ENCODE assay signal across 21 mouse cellular contexts in the genomic region with DNA sequence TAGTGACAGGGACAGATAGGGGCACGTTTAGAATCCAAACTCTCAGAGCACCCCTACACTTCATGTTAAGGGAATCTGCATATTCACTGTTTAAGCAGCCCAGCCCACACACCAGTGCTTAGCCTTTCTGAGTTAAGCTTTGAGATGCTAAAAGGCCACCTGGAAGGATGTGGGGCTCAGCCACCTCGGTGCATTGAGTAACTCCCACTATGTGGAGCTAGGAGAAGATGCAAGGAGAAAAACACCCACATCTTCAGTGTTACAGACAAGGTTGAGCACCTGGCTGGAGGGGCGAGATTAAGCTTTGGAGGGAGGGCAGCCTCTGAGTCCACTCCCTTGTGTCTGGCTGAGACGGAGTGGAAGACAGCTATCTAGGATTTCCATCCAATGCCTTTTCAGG.
"Had no signal": no experiment of that assay in that cellular context is flagged by ENCODE, and none has a peak within 500 bp of the region (broad histone marks: within the 10 kb centered on the region; RNA-seq: fewer than 3 reads in every experiment).

No protein-coding gene starts in this region.

- H3K4me1 ChIP-seq: heart, embryonic 10.5 days; heart, embryonic 12.5 days; hindbrain, embryonic 12.5 days; kidney, embryonic 15.5 days; limb, embryonic 15.5 days; liver, embryonic 12.5 days had no signal

- H3K27ac ChIP-seq: heart, embryonic 10.5 days; hindbrain, embryonic 12.5 days; hindbrain, embryonic 14.5 days; kidney, embryonic 15.5 days; kidney, postnatal 0 days; limb, embryonic 13.5 days; limb, embryonic 15.5 days; liver, embryonic 12.5 days; liver, embryonic 14.5 days had no signal

- DNase-seq: gastrocnemius, postnatal 14 days; gastrocnemius, postnatal 36 days; heart, adult 18-20 months; heart, postnatal 10 days; kidney, adult 18-20 months; kidney, adult 9 months; kidney, postnatal 14 days; kidney, postnatal 36 days; layer of hippocampus, adult 9-11 months; layer of hippocampus, postnatal 36 days; left cerebral cortex, postnatal 4 days had no signal

- H3K4me3 ChIP-seq: heart, embryonic 10.5 days; heart, embryonic 12.5 days; hindbrain, embryonic 12.5 days; kidney, embryonic 15.5 days; limb, embryonic 13.5 days; limb, embryonic 15.5 days; liver, embryonic 12.5 days had no signal

- H3K9me3 ChIP-seq: heart, embryonic 10.5 days; heart, embryonic 12.5 days; hindbrain, embryonic 12.5 days; kidney, embryonic 15.5 days; limb, embryonic 13.5 days; limb, embryonic 15.5 days; liver, embryonic 12.5 days had no signal

- H3K9ac ChIP-seq: heart, embryonic 12.5 days; hindbrain, embryonic 12.5 days; hindbrain, embryonic 14.5 days; kidney, embryonic 15.5 days; limb, embryonic 13.5 days; limb, embryonic 15.5 days; liver, embryonic 12.5 days; liver, embryonic 14.5 days had no signal

- H3K36me3 ChIP-seq: heart, embryonic 10.5 days; heart, embryonic 12.5 days; hindbrain, embryonic 12.5 days; kidney, embryonic 15.5 days; limb, embryonic 13.5 days; limb, embryonic 15.5 days; liver, embryonic 12.5 days had no signal

- H3K27me3 ChIP-seq: heart, embryonic 12.5 days; hindbrain, embryonic 12.5 days; kidney, embryonic 15.5 days; limb, embryonic 13.5 days; limb, embryonic 15.5 days; liver, embryonic 12.5 days had no signal
